Mouse (Mus musculus) embryonic facial prominence, embryonic 15.5 days (tissue): ENCODE data around the gene Iqcn. TPM values are rescaled to one million over a fixed set of nuclear protein-coding genes. Genes with fewer than 3 reads are reported as not detected.

Source experiments
- polyA plus RNA-seq: library from polyadenylated mRNA; unstranded; fragments of >200 nt; fragmentation: Nextera tagmentation; extraction: Ambion mirVana; gene quantifications from 2 replicates; pipeline ENCODE4 v1.2.1, GENCODE M21; 2015

Iqcn gene
- polyA plus RNA-seq, 1 experiment from 2014 or later: 0.03 TPM

Other genes starting within 250 kb of the Iqcn start
- gene Klhl26, start 226.5 kb upstream of the Iqcn start, polyA plus RNA-seq: 27.6 and 28.1 TPM in 2 replicates
- gene Tmem59l, start 216.1 kb upstream of the Iqcn start, polyA plus RNA-seq: 16.5 and 18.7 TPM in 2 replicates
- gene Crlf1, start 210.3 kb upstream of the Iqcn start, polyA plus RNA-seq: 151 and 159 TPM in 2 replicates
- 155 and 174 TPM in 2 replicates for gene Rex1bd, start 196.7 kb upstream of the Iqcn start, polyA plus RNA-seq
- 940 and 1,016 TPM in 2 replicates for gene Uba52, start 192.7 kb upstream of the Iqcn start, polyA plus RNA-seq
- gene Fkbp8, start 175.7 kb upstream of the Iqcn start, polyA plus RNA-seq: 310 and 324 TPM in 2 replicates
- 57.7 and 59.1 TPM in 2 replicates for gene Kxd1, start 175.5 kb upstream of the Iqcn start, polyA plus RNA-seq
- gene Ell, start 164.0 kb upstream of the Iqcn start, polyA plus RNA-seq: 19.6 and 22.7 TPM in 2 replicates
- gene Isyna1, start 109.1 kb upstream of the Iqcn start, polyA plus RNA-seq: 139 and 143 TPM in 2 replicates
- gene Ssbp4, start 94.6 kb upstream of the Iqcn start, polyA plus RNA-seq: 127 and 130 TPM in 2 replicates
- gene Lrrc25, start 87.3 kb upstream of the Iqcn start, polyA plus RNA-seq: 2.9 and 4.0 TPM in 2 replicates
- 0.16 TPM in 2 replicates for gene Gdf15, start 71.0 kb upstream of the Iqcn start, polyA plus RNA-seq
- 52.1 and 56.6 TPM in 2 replicates for gene Pgpep1, start 43.1 kb upstream of the Iqcn start, polyA plus RNA-seq
- gene Lsm4, start 30.2 kb upstream of the Iqcn start, polyA plus RNA-seq: 243 and 244 TPM in 2 replicates
- gene Jund, start 4.5 kb upstream of the Iqcn start, polyA plus RNA-seq: 97.7 and 99.6 TPM in 2 replicates
- gene Gm3336, start 15.1 kb downstream of the Iqcn start, polyA plus RNA-seq: not detected in 2 replicates
- gene Pde4c, start 20.3 kb downstream of the Iqcn start, polyA plus RNA-seq: 0.16 and 0.29 TPM in 2 replicates
- gene Rab3a, start 51.2 kb downstream of the Iqcn start, polyA plus RNA-seq: 22.7 and 28.6 TPM in 2 replicates
- 41.7 and 42.3 TPM in 2 replicates for gene Mpv17l2, start 57.5 kb downstream of the Iqcn start, polyA plus RNA-seq
- gene Pik3r2, start 73.3 kb downstream of the Iqcn start, polyA plus RNA-seq: 92.5 and 94.3 TPM in 2 replicates
- 19.1 and 20.2 TPM in 2 replicates for gene Mast3, start 101.6 kb downstream of the Iqcn start, polyA plus RNA-seq
- 0.26 and 0.28 TPM in 2 replicates for gene Il12rb1, start 105.0 kb downstream of the Iqcn start, polyA plus RNA-seq
- 9.3 and 10.1 TPM in 2 replicates for gene Arrdc2, start 136.3 kb downstream of the Iqcn start, polyA plus RNA-seq
- gene Kcnn1, start 159.8 kb downstream of the Iqcn start, polyA plus RNA-seq: 3.8 and 5.6 TPM in 2 replicates
- 99.6 and 104 TPM in 2 replicates for gene Ccdc124, start 170.5 kb downstream of the Iqcn start, polyA plus RNA-seq
- gene Slc5a5, start 189.3 kb downstream of the Iqcn start, polyA plus RNA-seq: 0.45 and 0.64 TPM in 2 replicates
- gene Rpl18a, start 194.0 kb downstream of the Iqcn start, polyA plus RNA-seq: 4,781 and 4,906 TPM in 2 replicates
- 50.1 and 50.2 TPM in 2 replicates for gene Map1s, start 202.5 kb downstream of the Iqcn start, polyA plus RNA-seq